Mouse (Mus musculus) ES-Bruce4 (cell line): ENCODE data around the gene Dlx1.

Experiments used
- EP300 ChIP-seq: IDR thresholded peaks from 2 replicates; pipeline ENCODE4 v1.6.1; 2011; ENCODE audit warnings: low read depth, low read length; ENCODE audit not compliant: insufficient read depth
- POLR2A ChIP-seq: IDR thresholded peaks from one replicate; pipeline ENCODE4 v1.8.1; 2011; ENCODE audit warnings: low read length; ENCODE audit not compliant: insufficient read depth

GRCm38 (mm10) chr2:71534242-71535052, 6.5 kb downstream of the Dlx1 start:
- TF ChIP-seq POLR2A (no peak), EP300 (no peak)
